Mouse (Mus musculus) left cerebral cortex, postnatal 36 days (tissue): Measurements from ENCODE around the gene Eng. TPM values are rescaled to one million over a fixed set of nuclear protein-coding genes. Genes with fewer than 3 reads are reported as not detected.

Experiments
- DNase-seq, 2 experiments: peaks; one replicate each; pipeline ENCODE4 v3.0.0; 2021 to 2022; ENCODE audit warnings: low spot score in 2 of 2, mixed read lengths in 1 of 2
- intact Hi-C: fragments of 180-260 bp; cut with DNase I; formaldehyde crosslinking; loops from one replicate; pipeline ENCODE4 v1.15.1; 2025
- microRNA-seq: library from miRNA; unstranded; fragments of <30 nt; microRNA quantifications from one replicate; pipeline ENCODE4 v1.2.0, GENCODE M21; 2022
- total RNA-seq, 2 experiments: library from RNA; stranded (reverse); gene quantifications; 2 replicates each; pipeline ENCODE4 v1.2.3; 2021

The Eng gene
- total RNA-seq, 2 experiments from 2014 or later: 22.0 to 26.1 TPM

- no peak for DNase-seq
- intact Hi-C loops: no loop called here
These were observed 74.4 kb downstream of the Eng start, which contains the start of gene Sh2d3c for GRCm38 (mm10) chr2:32720681-32721229. Gene Sh2d3c (plus strand): TSS chr2:32721055.

GRCm38 (mm10) chr2:32722046-32722445 lies 75.7 kb downstream of the Eng start:
- intact Hi-C loops: no loop called here
- DNase-seq: no peak

GRCm38 (mm10) chr2:32722581-32722980 lies 76.2 kb downstream of the Eng start:
- intact Hi-C loops: no loop called here

GRCm38 (mm10) chr2:32724149-32724548 lies 77.8 kb downstream of the Eng start:
- no peak for DNase-seq
- intact Hi-C loops: no loop called here

More at GRCm38 (mm10) chr2:32722581-32722980, 76.2 kb downstream of the Eng start:
- DNase-seq: no peak

- intact Hi-C loops: no loop called here
- DNase-seq: no peak
These were observed 78.7 kb downstream of the Eng start for GRCm38 (mm10) chr2:32724832-32725790.

- DNase-seq: peak; percentile 72 to 76
- intact Hi-C loops: no loop called here
These were observed 81.0 kb downstream of the Eng start for GRCm38 (mm10) chr2:32727435-32727834.

- DNase-seq: no peak
- intact Hi-C loops: no loop called here
These were observed 82.1 kb downstream of the Eng start for GRCm38 (mm10) chr2:32728463-32728862.

GRCm38 (mm10) chr2:32729547-32729946 lies 83.2 kb downstream of the Eng start:
- intact Hi-C loops: no loop called here
- no peak for DNase-seq

- intact Hi-C loops: no loop called here
- no peak for DNase-seq
These were observed 84.5 kb downstream of the Eng start for GRCm38 (mm10) chr2:32730854-32731253.

- no peak for DNase-seq
- intact Hi-C loops: no loop called here
These were observed 85.5 kb downstream of the Eng start for GRCm38 (mm10) chr2:32731911-32732310.

Small RNA genes lying within 50 kb of the gene (microRNA-seq; reads per million reads assigned to microRNA genes)
- gene Gm47291 (not detected), gene Mir1954 (not detected), gene Mir2861 (not detected), gene Mir3960 (not detected), gene Mir8093 (0.76 reads per million)

Other genes starting within 250 kb of the Eng start
- gene Naif1, start 196.1 kb upstream of the Eng start, total RNA-seq: 1 to 10 TPM; 3.9 TPM
- 10 to 100 TPM; 58.5 to 60.5 TPM for gene Slc25a25, start 195.2 kb upstream of the Eng start, total RNA-seq
- 10 to 100 TPM; 53.6 to 68.9 TPM for gene Fam102a, start 111.3 kb upstream of the Eng start, total RNA-seq
- gene Dpm2, start 75.7 kb upstream of the Eng start, total RNA-seq: 10 to 100 TPM; 74.8 to 77.0 TPM
- 10 to 100 TPM in 1 of 2 experiments, 1 to 10 TPM in 1; 9.2 to 11.7 TPM for gene Pip5kl1, start 71.8 kb upstream of the Eng start, total RNA-seq
- gene 9430097D07Rik, start 70.9 kb upstream of the Eng start, total RNA-seq: 1 to 10 TPM; 1.1 to 1.4 TPM
- 10 to 100 TPM; 36.7 to 39.1 TPM for gene St6galnac4, start 59.5 kb upstream of the Eng start, total RNA-seq
- gene St6galnac6, start 46.9 kb upstream of the Eng start, total RNA-seq: 100 to 1,000 TPM; 121 to 135 TPM
- gene Ak1, start 24.8 kb upstream of the Eng start, total RNA-seq: 100 to 1,000 TPM; 152 to 173 TPM
- 10 to 100 TPM in 1 of 2 experiments, 1 to 10 TPM in 1; 6.0 to 10.5 TPM for gene Fpgs, start 57.5 kb downstream of the Eng start, total RNA-seq
- 100 to 1,000 TPM; 105 to 117 TPM for gene Cdk9, start 66.5 kb downstream of the Eng start, total RNA-seq
- 10 to 100 TPM; 33.3 to 45.8 TPM for gene Sh2d3c, start 74.5 kb downstream of the Eng start, total RNA-seq
- gene 6330409D20Rik, start 94.4 kb downstream of the Eng start, total RNA-seq: 1 to 10 TPM; 2.5 to 3.2 TPM
- 10 to 100 TPM; 27.8 to 29.9 TPM for gene Tor2a, start 110.6 kb downstream of the Eng start, total RNA-seq
- gene Ttc16, start 129.0 kb downstream of the Eng start, total RNA-seq: under 1 TPM; 0.41 to 0.72 TPM
- 1 to 10 TPM; 7.2 to 9.2 TPM for gene Ptrh1, start 129.2 kb downstream of the Eng start, total RNA-seq
- under 1 TPM in 1 of 2 experiments, not detected in 1; 0.29 TPM for gene Cfap157, start 137.8 kb downstream of the Eng start, total RNA-seq
- 1,000 to 10,000 TPM in 1 of 2 experiments, 100 to 1,000 TPM in 1; 963 to 1,065 TPM for gene Stxbp1, start 200.7 kb downstream of the Eng start, total RNA-seq
- gene Fam129b, start 229.5 kb downstream of the Eng start, total RNA-seq: 10 to 100 TPM; 22.6 to 23.7 TPM